ENCODE assay signal across 25 mouse cellular contexts in the genomic region with DNA sequence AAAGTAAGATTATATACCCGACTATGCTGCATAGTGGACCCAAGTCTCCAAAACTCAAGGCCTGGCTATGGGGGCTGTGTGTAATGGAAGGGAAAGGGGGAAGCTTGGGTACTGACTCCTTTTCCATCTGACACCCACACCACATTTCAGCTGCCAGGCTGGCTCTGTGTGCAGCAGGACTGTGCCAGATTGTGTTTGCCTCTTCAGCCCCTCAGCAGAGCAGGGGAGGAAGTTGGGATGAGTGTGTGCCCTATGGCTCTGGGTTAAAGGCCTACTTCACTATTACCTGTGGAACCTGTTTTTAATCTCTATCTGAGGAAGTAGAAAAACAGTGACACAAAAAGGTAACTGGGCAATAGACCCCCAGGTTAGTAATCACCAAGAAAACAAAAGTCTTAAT. TPM values are rescaled to one million over a fixed set of nuclear protein-coding genes. Genes with fewer than 3 reads are reported as not detected.
DNase-seq lines count a peak whose midpoint lies in the region; ATAC-seq and TF ChIP-seq lines count a peak whose summit lies in the region.
"Had no signal": no experiment of that assay in that cellular context is flagged by ENCODE, and none has a peak within 500 bp of the region (broad histone marks: within the 10 kb centered on the region; RNA-seq: fewer than 3 reads in every experiment).

No protein-coding gene starts in this region.

- H3K9ac ChIP-seq in intestine, embryonic 15.5 days, result no peak overlapping the region
- H3K9ac ChIP-seq in intestine, postnatal 0 days (ENCODE audit: low read depth, low read length), result no peak overlapping the region
- no peak overlapping the region for H3K9ac ChIP-seq in forebrain, embryonic 14.5 days (ENCODE audit: low read length)
- H3K9ac ChIP-seq: embryonic facial prominence, embryonic 13.5 days; forebrain, embryonic 13.5 days; heart, embryonic 13.5 days had no signal

- H3K4me3 ChIP-seq in intestine, embryonic 15.5 days (replicated peaks), result no peak overlapping the region
- H3K4me3 ChIP-seq in intestine, postnatal 0 days (ENCODE audit: low read depth, low read length), result no peak overlapping the region
- H3K4me3 ChIP-seq in forebrain, embryonic 14.5 days (ENCODE audit: low read depth, low read length), result no peak overlapping the region
- H3K4me3 ChIP-seq: embryonic facial prominence, embryonic 13.5 days; forebrain, embryonic 13.5 days; gastrocnemius, adult 2 months; heart, embryonic 13.5 days had no signal

- no peaks in the 10 kb centered on the region for H3K27me3 ChIP-seq in intestine, embryonic 15.5 days (replicated peaks)
- H3K27me3 ChIP-seq in intestine, postnatal 0 days (replicated peaks; ENCODE audit: control insufficient read depth, insufficient read depth, low read length), result no peaks in the 10 kb centered on the region
- no peaks in the 10 kb centered on the region for H3K27me3 ChIP-seq in forebrain, embryonic 14.5 days (replicated peaks; ENCODE audit: control insufficient read depth, insufficient read depth, low read length)
- H3K27me3 ChIP-seq: embryonic facial prominence, embryonic 13.5 days; forebrain, embryonic 13.5 days; heart, embryonic 13.5 days had no signal

- 88% methylated on average over 1 of the region's 1 CpGs for WGBS in intestine, embryonic 15.5 days
- 89% methylated on average over 1 of the region's 1 CpGs for WGBS in intestine, postnatal 0 days
- whole genome bisulfite sequencing in forebrain, embryonic 14.5 days, result 94% methylated on average over 1 of the region's 1 CpGs

- no peak for TF ChIP-seq CTCF in intestine, postnatal 0 days (IDR thresholded peaks at IDR 0.05; ENCODE audit: low read depth)

- peak; percentile 63 for DNase-seq in layer of hippocampus, adult 9-11 months
- no peak for DNase-seq in layer of hippocampus, postnatal 14 days (ENCODE audit: low spot score in 2 of 2)
- DNase-seq in brain, adult 2 months (ENCODE audit: low read depth, low spot score), result peak; percentile 52
- peak; percentile 35 to 50 for DNase-seq in layer of hippocampus, postnatal 36 days
- DNase-seq in adipocyte (ENCODE audit: low spot score), result no peak
- DNase-seq in forebrain, embryonic 14.5 days (ENCODE audit: low spot score), result no peak
- DNase-seq: adrenal gland, postnatal 14 days; B cell, adult 2 months; cerebellum, adult 18-20 months; cerebellum, adult 9-11 months; cerebellum, postnatal 36 days; gastrocnemius, adult 2 months; gastrocnemius, postnatal 25 days; heart, adult 11 months; heart, postnatal 36 days had no signal

- H3K27ac ChIP-seq in intestine, embryonic 15.5 days, result no peak overlapping the region
- no peak overlapping the region for H3K27ac ChIP-seq in intestine, postnatal 0 days (ENCODE audit: low read depth, low read length)
- H3K27ac ChIP-seq in forebrain, embryonic 14.5 days (ENCODE audit: low read depth, low read length), result no peak overlapping the region
- H3K27ac ChIP-seq: embryonic facial prominence, embryonic 13.5 days; forebrain, embryonic 13.5 days; gastrocnemius, adult 2 months; heart, embryonic 13.5 days had no signal

- no peaks in the 10 kb centered on the region for H3K4me1 ChIP-seq in intestine, embryonic 15.5 days (replicated peaks)
- no peaks in the 10 kb centered on the region for H3K4me1 ChIP-seq in intestine, postnatal 0 days (replicated peaks; ENCODE audit: control insufficient read depth, insufficient read depth, low read length)
- no peaks in the 10 kb centered on the region for H3K4me1 ChIP-seq in forebrain, embryonic 14.5 days (ENCODE audit: control insufficient read depth, insufficient read depth, low read length)
- H3K4me1 ChIP-seq: embryonic facial prominence, embryonic 13.5 days; forebrain, embryonic 13.5 days; heart, embryonic 13.5 days had no signal

- peaks cover 25% of the 10 kb centered on the region for H3K36me3 ChIP-seq in intestine, embryonic 15.5 days
- peaks cover 77% of the 10 kb centered on the region for H3K36me3 ChIP-seq in intestine, postnatal 0 days (ENCODE audit: control insufficient read depth, insufficient read depth)
- H3K36me3 ChIP-seq in forebrain, embryonic 14.5 days (ENCODE audit: control insufficient read depth, insufficient read depth, low read length), result peaks cover 89% of the 10 kb centered on the region

- no peaks in the 10 kb centered on the region for H3K9me3 ChIP-seq in intestine, embryonic 15.5 days
- H3K9me3 ChIP-seq in intestine, postnatal 0 days (ENCODE audit: control insufficient read depth), result no peaks in the 10 kb centered on the region
- H3K9me3 ChIP-seq in forebrain, embryonic 14.5 days (replicated peaks; ENCODE audit: control insufficient read depth, low read length), result no peaks in the 10 kb centered on the region
- H3K9me3 ChIP-seq: embryonic facial prominence, embryonic 13.5 days; forebrain, embryonic 13.5 days; G1E; heart, embryonic 13.5 days had no signal

- ATAC-seq in intestine, embryonic 15.5 days, result 0 out of 2 replicates have a peak, but pooled peaks have one; percentile 49
- ATAC-seq in intestine, postnatal 0 days, result no peak
- no peak for ATAC-seq in forebrain, embryonic 14.5 days
- ATAC-seq: CD4-positive, CD25-positive, alpha-beta regulatory T cell, adult 4 months; forebrain, embryonic 13.5 days had no signal

- no peak overlapping the region for H3K4me2 ChIP-seq in intestine, embryonic 15.5 days (replicated peaks)
- H3K4me2 ChIP-seq in intestine, postnatal 0 days (replicated peaks; ENCODE audit: low read depth), result no peak overlapping the region
- no peak overlapping the region for H3K4me2 ChIP-seq in forebrain, embryonic 14.5 days (ENCODE audit: low read length)
- H3K4me2 ChIP-seq: embryonic facial prominence, embryonic 13.5 days; forebrain, embryonic 13.5 days; heart, embryonic 13.5 days had no signal

RNA-seq across cellular contexts. Expression of a gene that starts 9.7 kb away (rescaled TPM):
- not detected in 2 replicates for polyA plus RNA-seq in intestine, embryonic 15.5 days (2015; fragmentation: Nextera tagmentation; extraction: Ambion mirVana)
- polyA plus RNA-seq in intestine, postnatal 0 days (2015; fragmentation: Nextera tagmentation; extraction: Ambion mirVana), result not detected in 2 replicates
- not detected for total RNA-seq in layer of hippocampus, postnatal 14 days (2021)
- total RNA-seq in layer of hippocampus, postnatal 36 days (2021), result not detected
- polyA plus RNA-seq in forebrain, embryonic 14.5 days (2014; fragmentation: Nextera tagmentation; extraction: Ambion mirVana), result 0.28 TPM in 1 of 2 replicates, not detected in the other
- total RNA-seq: adrenal gland, adult 18-20 months; adrenal gland, postnatal 14 days; gastrocnemius, adult 2 months; gastrocnemius, postnatal 25 days; heart, postnatal 36 days had no signal
- polyA plus RNA-seq: CD4-positive, CD25-positive, alpha-beta regulatory T cell, adult 4 months; embryonic facial prominence, embryonic 13.5 days; forebrain, embryonic 13.5 days; G1E; heart, embryonic 13.5 days; heart, postnatal 0 days; hindbrain, embryonic 11.5 days had no signal

RNA-seq across cellular contexts. Expression of a gene that starts 9.9 kb away (rescaled TPM):
- polyA plus RNA-seq in intestine, embryonic 15.5 days (2015; fragmentation: Nextera tagmentation; extraction: Ambion mirVana), result not detected in 2 replicates
- polyA plus RNA-seq in intestine, postnatal 0 days (2015; fragmentation: Nextera tagmentation; extraction: Ambion mirVana), result 0.22 TPM in 1 of 2 replicates, not detected in the other
- total RNA-seq in layer of hippocampus, postnatal 14 days (2021), result under 1 TPM in 1 of 2 experiments, not detected in 1; 0.72 TPM
- total RNA-seq in layer of hippocampus, postnatal 36 days (2021), result not detected
- not detected in 2 replicates for polyA plus RNA-seq in forebrain, embryonic 14.5 days (2014; fragmentation: Nextera tagmentation; extraction: Ambion mirVana)
- total RNA-seq: adrenal gland, adult 18-20 months; adrenal gland, postnatal 14 days; G1E; gastrocnemius, adult 2 months; gastrocnemius, postnatal 25 days; heart, postnatal 36 days had no signal
- polyA plus RNA-seq: CD4-positive, CD25-positive, alpha-beta regulatory T cell, adult 4 months; embryonic facial prominence, embryonic 13.5 days; forebrain, embryonic 13.5 days; G1E; heart, embryonic 13.5 days; hindbrain, embryonic 11.5 days had no signal

RNA-seq across cellular contexts. Expression of a gene that starts 19.7 kb away (rescaled TPM):
- 22.1 and 24.9 TPM in 2 replicates for polyA plus RNA-seq in intestine, embryonic 15.5 days (2015; fragmentation: Nextera tagmentation; extraction: Ambion mirVana)
- polyA plus RNA-seq in intestine, postnatal 0 days (2015; fragmentation: Nextera tagmentation; extraction: Ambion mirVana), result 23.6 and 24.8 TPM in 2 replicates
- total RNA-seq in layer of hippocampus, postnatal 14 days (2021), result 10 to 100 TPM; 52.2 to 54.2 TPM
- total RNA-seq in layer of hippocampus, postnatal 36 days (2021), result 10 to 100 TPM; 53.4 to 54.5 TPM
- polyA plus RNA-seq in forebrain, embryonic 14.5 days (2014; fragmentation: Nextera tagmentation; extraction: Ambion mirVana), result 35.4 and 38.1 TPM in 2 replicates

RNA-seq across cellular contexts. Expression of a gene that starts 32.3 kb away (rescaled TPM):
- 432 and 487 TPM in 2 replicates for polyA plus RNA-seq in intestine, embryonic 15.5 days (2015; fragmentation: Nextera tagmentation; extraction: Ambion mirVana)
- polyA plus RNA-seq in intestine, postnatal 0 days (2015; fragmentation: Nextera tagmentation; extraction: Ambion mirVana), result 126 and 142 TPM in 2 replicates
- total RNA-seq in layer of hippocampus, postnatal 14 days (2021), result 100 to 1,000 TPM; 372 to 379 TPM
- total RNA-seq in layer of hippocampus, postnatal 36 days (2021), result 100 to 1,000 TPM; 105 to 115 TPM
- polyA plus RNA-seq in forebrain, embryonic 14.5 days (2014; fragmentation: Nextera tagmentation; extraction: Ambion mirVana), result 1,632 and 1,731 TPM in 2 replicates

RNA-seq across cellular contexts. Expression of a gene that starts 40.4 kb away (rescaled TPM):
- polyA plus RNA-seq in intestine, embryonic 15.5 days (2015; fragmentation: Nextera tagmentation; extraction: Ambion mirVana), result 1.1 and 1.2 TPM in 2 replicates
- polyA plus RNA-seq in intestine, postnatal 0 days (2015; fragmentation: Nextera tagmentation; extraction: Ambion mirVana), result 0.14 and 0.29 TPM in 2 replicates
- total RNA-seq in layer of hippocampus, postnatal 14 days (2021), result 1 to 10 TPM; 4.0 to 5.0 TPM
- total RNA-seq in layer of hippocampus, postnatal 36 days (2021), result 1 to 10 TPM; 3.6 to 4.6 TPM
- 6.5 and 8.0 TPM in 2 replicates for polyA plus RNA-seq in forebrain, embryonic 14.5 days (2014; fragmentation: Nextera tagmentation; extraction: Ambion mirVana)
- total RNA-seq: gastrocnemius, adult 2 months; gastrocnemius, postnatal 25 days; heart, postnatal 36 days had no signal
- polyA plus RNA-seq: CD4-positive, CD25-positive, alpha-beta regulatory T cell, adult 4 months; G1E had no signal

Comparison
In these comparisons a context has a peak if more than half of its experiments do, and no peak if none do; other contexts are left out.
1. DNase-seq: peak in layer of hippocampus, adult 9-11 months (single experiment), brain, adult 2 months (single experiment) and layer of hippocampus, postnatal 36 days (2 of 2); none in layer of hippocampus, postnatal 14 days (0 of 2), adipocyte (single experiment) and forebrain, embryonic 14.5 days (single experiment).